Mouse (Mus musculus) cerebellum, adult 11-12 months (tissue): ENCODE measurements at regions not wholly inside any gene's neighbourhood (a gene's known extent, or its start where the extent isn't known, plus 50 kb on each side); places are given as distances from the start of the nearest gene placed in this dataset.

Experiments used
- DNase-seq: peaks from one replicate; pipeline ENCODE4 v3.0.0; 2022

GRCm38 (mm10) chr6:44341486-44341996, 675.5 kb upstream of the Tpk1 start:
- DNase-seq = peak; percentile 11

DNA sequence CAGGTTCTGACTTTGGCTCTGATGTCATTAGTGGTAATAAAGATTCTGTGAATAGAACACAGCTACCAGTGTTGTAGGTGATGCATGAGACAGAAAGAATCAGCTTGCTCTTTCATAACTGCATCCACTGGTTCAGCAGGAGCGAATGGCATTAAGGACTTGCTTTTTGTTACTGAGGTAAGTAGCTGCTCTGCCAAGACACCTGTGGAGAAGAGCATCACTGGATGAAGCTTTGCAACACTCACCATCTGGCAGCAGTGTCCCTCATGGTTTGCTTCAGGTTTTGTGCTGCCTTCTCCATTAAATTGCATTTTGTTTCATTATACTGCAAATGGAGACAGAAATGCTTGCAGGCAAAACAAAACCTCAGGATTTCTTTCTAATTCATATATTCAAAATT, 631.3 kb upstream of the Tpk1 start:
- DNase-seq = peak; percentile 88
